Mouse (Mus musculus) embryonic facial prominence, embryonic 10.5 days (tissue): ENCODE data around the gene Slfn8. TPM values are rescaled to one million over a fixed set of nuclear protein-coding genes. Genes with fewer than 3 reads are reported as not detected.

ENCODE experiments used
- microRNA-seq: library from miRNA; unstranded; fragments of <30 nt; microRNA quantifications from one replicate; pipeline ENCODE4, GENCODE M21; 2017
- polyA plus RNA-seq: library from polyadenylated mRNA; unstranded; fragments of >200 nt; fragmentation: Nextera tagmentation; extraction: Ambion mirVana; gene quantifications from 2 replicates; pipeline ENCODE4 v1.2.1, GENCODE M21; 2016

Slfn8 gene
- polyA plus RNA-seq, 1 experiment from 2014 or later, result 0.14 TPM

Small RNAs within 50 kb of the gene (microRNA-seq; reads per million reads assigned to microRNA genes)
- gene Gm27598 (not detected), gene Mir7679 (not detected)

Other genes starting within 250 kb of the Slfn8 start
- 43.8 and 48.7 TPM in 2 replicates for gene Lig3, start 239.7 kb downstream of the Slfn8 start, polyA plus RNA-seq
- 11.3 and 11.5 TPM in 2 replicates for gene Rffl, start 149.6 kb downstream of the Slfn8 start, polyA plus RNA-seq
- gene Rad51d, start 130.2 kb downstream of the Slfn8 start, polyA plus RNA-seq, result 13.7 and 14.7 TPM in 2 replicates
- gene Fndc8, start 128.7 kb downstream of the Slfn8 start, polyA plus RNA-seq, result 0.26 and 0.35 TPM in 2 replicates
- 41.2 and 45.6 TPM in 2 replicates for gene Nle1, start 112.4 kb downstream of the Slfn8 start, polyA plus RNA-seq
- gene Unc45b, start 110.3 kb downstream of the Slfn8 start, polyA plus RNA-seq, result 0.32 and 0.91 TPM in 2 replicates
- gene Slfn5, start 69.5 kb downstream of the Slfn8 start, polyA plus RNA-seq, result 0.26 and 0.31 TPM in 2 replicates
- 11.5 and 13.8 TPM in 2 replicates for gene Slfn9, start 29.0 kb downstream of the Slfn8 start, polyA plus RNA-seq
- gene Slfn2, start 44.3 kb upstream of the Slfn8 start, polyA plus RNA-seq, result 0.64 and 0.97 TPM in 2 replicates
- gene Slfn1, start 96.0 kb upstream of the Slfn8 start, polyA plus RNA-seq, result not detected in 2 replicates
- not detected in 2 replicates for gene Slfn4, start 154.4 kb upstream of the Slfn8 start, polyA plus RNA-seq
- gene Slfn3, start 170.5 kb upstream of the Slfn8 start, polyA plus RNA-seq, result 0.45 and 0.65 TPM in 2 replicates